Mouse (Mus musculus) hematopoietic multipotent progenitor cell, adult 10-12 weeks (in vitro differentiated cells): ENCODE results near the gene Gm4450. TPM values are rescaled to one million over a fixed set of nuclear protein-coding genes. Genes with fewer than 3 reads are reported as not detected.

ENCODE experiments used
- polyA plus RNA-seq: library from polyadenylated mRNA; stranded (reverse); fragments of >175 nt; gene quantifications from 2 replicates; pipeline ENCODE4 v1.2.3, GENCODE M21; 2012; ENCODE audit warnings: low replicate concordance

Gm4450 gene
- not detected in 2 replicates for polyA plus RNA-seq

GRCm38 (mm10) chr3:98457026-98457425 is at the start of gene Gm4450:
Gm4450 (minus strand) TSS chr3:98457126.

Other genes with a start within 250 kb of the Gm4450 start
- gene Reg4, start 235.0 kb downstream of the Gm4450 start, polyA plus RNA-seq, result not detected in 2 replicates
- gene Hmgcs2, start 176.7 kb downstream of the Gm4450 start, polyA plus RNA-seq, result 0.07 and 0.40 TPM in 2 replicates
- 48.1 and 54.1 TPM in 2 replicates for gene Phgdh, start 117.1 kb downstream of the Gm4450 start, polyA plus RNA-seq
- gene Zfp697, start 74.7 kb downstream of the Gm4450 start, polyA plus RNA-seq, result 0.05 and 0.07 TPM in 2 replicates
- gene Hsd3b4, start 53.4 kb upstream of the Gm4450 start, polyA plus RNA-seq, result not detected in 2 replicates
- gene Gm10681, start 131.7 kb upstream of the Gm4450 start, polyA plus RNA-seq, result not detected in 2 replicates
- not detected in 2 replicates for gene Hsd3b5, start 173.1 kb upstream of the Gm4450 start, polyA plus RNA-seq